Mouse (Mus musculus): ENCODE results near the gene Nipa1. TPM values are rescaled to one million over a fixed set of nuclear protein-coding genes. Genes with fewer than 3 reads are reported as not detected.
"Not testable (repeated sequence)": the region's sequence is repeated elsewhere in the genome, so short reads cannot be mapped to it uniquely, and the experiment has no call there.

Nipa1 gene
- polyA plus RNA-seq (2012; rRNA removed), result 13.5 and 13.8 TPM in 2 replicates

- no peak for DNase-seq (ENCODE audit: low spot score)
Measured at GRCm38 (mm10) chr7:56019930-56020253, at the start of gene Nipa1. Gene Nipa1, minus strand, starts transcription at chr7:56019954.

GRCm38 (mm10) chr7:56066634-56067033 is 46.9 kb upstream of the Nipa1 start:
- DNase-seq (ENCODE audit: low spot score), result no peak

GRCm38 (mm10) chr7:56066136-56066535 is 46.4 kb upstream of the Nipa1 start:
- no peak for DNase-seq (ENCODE audit: low spot score)

GRCm38 (mm10) chr7:56064876-56065275 is 45.1 kb upstream of the Nipa1 start:
- no peak for DNase-seq (ENCODE audit: low spot score)

- no peak for DNase-seq (ENCODE audit: low spot score)
Measured at GRCm38 (mm10) chr7:56055338-56055737, 35.6 kb upstream of the Nipa1 start.

- DNase-seq (ENCODE audit: low spot score), result no peak
Measured at GRCm38 (mm10) chr7:56052996-56053395, 33.2 kb upstream of the Nipa1 start.

GRCm38 (mm10) chr7:56050487-56050911 is 30.7 kb upstream of the Nipa1 start:
- DNase-seq (ENCODE audit: low spot score), result peak; percentile 23

- peak; percentile 98 for DNase-seq (ENCODE audit: low spot score)
Measured at GRCm38 (mm10) chr7:56049831-56050321, 30.1 kb upstream of the Nipa1 start, which contains the start of gene Herc2. Gene Herc2, plus strand, starts transcription at chr7:56050196.

GRCm38 (mm10) chr7:56047178-56047577 is 27.4 kb upstream of the Nipa1 start:
- DNase-seq (ENCODE audit: low spot score), result no peak

- DNase-seq (ENCODE audit: low spot score), result no peak
Measured at GRCm38 (mm10) chr7:56044267-56044629, 24.5 kb upstream of the Nipa1 start.

- DNase-seq (ENCODE audit: low spot score), result no peak
Measured at GRCm38 (mm10) chr7:56043577-56044266, 24.0 kb upstream of the Nipa1 start.

GRCm38 (mm10) chr7:56042353-56042752 is 22.6 kb upstream of the Nipa1 start:
- peak; percentile 47 for DNase-seq (ENCODE audit: low spot score)

GRCm38 (mm10) chr7:56023586-56023985 is 3.8 kb upstream of the Nipa1 start:
- DNase-seq (ENCODE audit: low spot score), result no peak

GRCm38 (mm10) chr7:56018972-56019929 is 503 bp downstream of the Nipa1 start:
- DNase-seq (ENCODE audit: low spot score), result peak; percentile 57

- no peak for DNase-seq (ENCODE audit: low spot score)
Measured at GRCm38 (mm10) chr7:56018446-56018971, 1.2 kb downstream of the Nipa1 start.

- no peak for DNase-seq (ENCODE audit: low spot score)
Measured at GRCm38 (mm10) chr7:56017761-56018160, 2.0 kb downstream of the Nipa1 start.

- DNase-seq (ENCODE audit: low spot score), result no peak
Measured at GRCm38 (mm10) chr7:56015837-56016236, 3.9 kb downstream of the Nipa1 start.

- no peak for DNase-seq (ENCODE audit: low spot score)
Measured at GRCm38 (mm10) chr7:56015172-56015571, 4.6 kb downstream of the Nipa1 start.

- DNase-seq (ENCODE audit: low spot score), result not testable (repeated sequence)
Measured at GRCm38 (mm10) chr7:56014002-56014702, 5.6 kb downstream of the Nipa1 start.

- no peak for DNase-seq (ENCODE audit: low spot score)
Measured at GRCm38 (mm10) chr7:56013261-56014001, 6.3 kb downstream of the Nipa1 start.

- DNase-seq (ENCODE audit: low spot score), result no peak
Measured at GRCm38 (mm10) chr7:56011018-56011333, 8.8 kb downstream of the Nipa1 start.

Measured in urinary bladder, adult 2 months (tissue).